Mouse (Mus musculus): ENCODE results near the gene Aff2. TPM values are rescaled to one million over a fixed set of nuclear protein-coding genes. Genes with fewer than 3 reads are reported as not detected.

Aff2 gene
- 2.2 and 2.5 TPM in 2 replicates for polyA plus RNA-seq (2015; fragmentation: Nextera tagmentation; extraction: Ambion mirVana)

- Histone ChIP-seq H3K36me3 (ENCODE audit: control insufficient read depth, insufficient read depth, low read length) (no peaks in the 10 kb centered on the region), H3K4me3 (ENCODE audit: low read length) (peak within 1 kb of the TSS; percentile 60), H3K27ac (ENCODE audit: low read length) (no peak within 1 kb of the TSS), H3K4me1 (ENCODE audit: control insufficient read depth, insufficient read depth, low read length) (peaks cover 4% of the 10 kb centered on the region; the same call in 1 of the 2 replicates), H3K27me3 (replicated peaks; ENCODE audit: control insufficient read depth, insufficient read depth, low read length) (peaks cover 21% of the 10 kb centered on the region), H3K9me3 (ENCODE audit: control insufficient read depth, low read length) (no peaks in the 10 kb centered on the region), H3K4me2 (ENCODE audit: low read depth, low read length) (peak within 1 kb of the TSS; percentile 66), H3K9ac (ENCODE audit: low read depth, low read length) (peak within 1 kb of the TSS; percentile 60)
- WGBS, result 11% methylated on average over 62 of the region's 79 CpGs
- ATAC-seq, result peak; percentile 87
These were observed at the start of gene Aff2 for GRCm38 (mm10) chrX:69360238-69361054. TSS of gene Aff2 (plus strand) at chrX:69360294.

- Histone ChIP-seq H3K27me3 (replicated peaks; ENCODE audit: control insufficient read depth, insufficient read depth, low read length) (no peaks in the 10 kb centered on the region), H3K4me2 (ENCODE audit: low read depth, low read length) (no peak overlapping the region), H3K4me1 (ENCODE audit: control insufficient read depth, insufficient read depth, low read length) (no peaks in the 10 kb centered on the region), H3K36me3 (ENCODE audit: control insufficient read depth, insufficient read depth, low read length) (no peaks in the 10 kb centered on the region), H3K27ac (ENCODE audit: low read length) (no peak overlapping the region), H3K4me3 (ENCODE audit: low read length) (no peak overlapping the region), H3K9me3 (ENCODE audit: control insufficient read depth, low read length) (no peaks in the 10 kb centered on the region), H3K9ac (ENCODE audit: low read depth, low read length) (no peak overlapping the region)
- ATAC-seq, result no peak
These were observed 22.8 kb upstream of the Aff2 start for GRCm38 (mm10) chrX:69337296-69337695.

- Histone ChIP-seq H3K36me3 (ENCODE audit: control insufficient read depth, insufficient read depth, low read length) (no peaks in the 10 kb centered on the region), H3K4me3 (ENCODE audit: low read length) (no peak overlapping the region), H3K27me3 (replicated peaks; ENCODE audit: control insufficient read depth, insufficient read depth, low read length) (peaks cover 14% of the 10 kb centered on the region; the same call in 1 of the 2 replicates), H3K9me3 (ENCODE audit: control insufficient read depth, low read length) (no peaks in the 10 kb centered on the region), H3K4me1 (ENCODE audit: control insufficient read depth, insufficient read depth, low read length) (no peaks in the 10 kb centered on the region), H3K27ac (ENCODE audit: low read length) (no peak overlapping the region), H3K4me2 (ENCODE audit: low read depth, low read length) (no peak overlapping the region), H3K9ac (ENCODE audit: low read depth, low read length) (no peak overlapping the region)
- 73% methylated on average over 2 of the region's 2 CpGs for WGBS
- no peak for ATAC-seq
These were observed 4.5 kb upstream of the Aff2 start for GRCm38 (mm10) chrX:69355621-69356020.

GRCm38 (mm10) chrX:69359360-69359759 is 734 bp upstream of the Aff2 start:
- no peak for ATAC-seq
- WGBS, result 33% methylated on average over 5 of the region's 5 CpGs

GRCm38 (mm10) chrX:69359885-69360237 is 233 bp upstream of the Aff2 start:
- WGBS, result 26% methylated on average over 4 of the region's 4 CpGs

More at GRCm38 (mm10) chrX:69359360-69359759, 734 bp upstream of the Aff2 start:
- H3K9ac ChIP-seq (ENCODE audit: low read depth, low read length), result no peak overlapping the region
- peaks cover 21% of the 10 kb centered on the region for H3K27me3 ChIP-seq (replicated peaks; ENCODE audit: control insufficient read depth, insufficient read depth, low read length)
- H3K27ac ChIP-seq (ENCODE audit: low read length), result no peak overlapping the region
- H3K9me3 ChIP-seq (ENCODE audit: control insufficient read depth, low read length), result no peaks in the 10 kb centered on the region
- H3K4me2 ChIP-seq (ENCODE audit: low read depth, low read length), result no peak overlapping the region
- no peaks in the 10 kb centered on the region for H3K36me3 ChIP-seq (ENCODE audit: control insufficient read depth, insufficient read depth, low read length)
- peaks cover 3% of the 10 kb centered on the region; the same call in 1 of the 2 replicates for H3K4me1 ChIP-seq (ENCODE audit: control insufficient read depth, insufficient read depth, low read length)
- no peak overlapping the region for H3K4me3 ChIP-seq (ENCODE audit: low read length)

GRCm38 (mm10) chrX:69361055-69361558 is 1.0 kb downstream of the Aff2 start:
- 10% methylated on average over 10 of the region's 10 CpGs for WGBS
- Histone ChIP-seq H3K4me3 (ENCODE audit: low read length) (peak overlapping the region; percentile 60), H3K9me3 (ENCODE audit: control insufficient read depth, low read length) (no peaks in the 10 kb centered on the region), H3K4me1 (ENCODE audit: control insufficient read depth, insufficient read depth, low read length) (peaks cover 4% of the 10 kb centered on the region; the same call in 1 of the 2 replicates), H3K27ac (ENCODE audit: low read length) (no peak overlapping the region), H3K27me3 (replicated peaks; ENCODE audit: control insufficient read depth, insufficient read depth, low read length) (peaks cover 21% of the 10 kb centered on the region), H3K36me3 (ENCODE audit: control insufficient read depth, insufficient read depth, low read length) (no peaks in the 10 kb centered on the region), H3K9ac (ENCODE audit: low read depth, low read length) (peak overlapping the region; percentile 60; the same call in 1 of the 2 replicates), H3K4me2 (ENCODE audit: low read depth, low read length) (peak overlapping the region; percentile 66)
- ATAC-seq, result no peak

More at GRCm38 (mm10) chrX:69359885-69360237, 233 bp upstream of the Aff2 start:
- Histone ChIP-seq H3K27ac (ENCODE audit: low read length) (no peak overlapping the region), H3K4me1 (ENCODE audit: control insufficient read depth, insufficient read depth, low read length) (peaks cover 4% of the 10 kb centered on the region; the same call in 1 of the 2 replicates), H3K9me3 (ENCODE audit: control insufficient read depth, low read length) (no peaks in the 10 kb centered on the region), H3K36me3 (ENCODE audit: control insufficient read depth, insufficient read depth, low read length) (no peaks in the 10 kb centered on the region), H3K9ac (ENCODE audit: low read depth, low read length) (peak overlapping the region; percentile 60; the same call in 1 of the 2 replicates), H3K4me3 (ENCODE audit: low read length) (peak overlapping the region; percentile 60), H3K27me3 (replicated peaks; ENCODE audit: control insufficient read depth, insufficient read depth, low read length) (peaks cover 21% of the 10 kb centered on the region), H3K4me2 (ENCODE audit: low read depth, low read length) (peak overlapping the region; percentile 66)
- ATAC-seq, result peak; percentile 51

- H3K9me3 ChIP-seq (ENCODE audit: control insufficient read depth, low read length), result no peaks in the 10 kb centered on the region
- no peak overlapping the region for H3K27ac ChIP-seq (ENCODE audit: low read length)
- H3K4me2 ChIP-seq (ENCODE audit: low read depth, low read length), result no peak overlapping the region
- peak; percentile 32; the same call in 1 of the 2 replicates for ATAC-seq
- H3K4me3 ChIP-seq (ENCODE audit: low read length), result no peak overlapping the region
- H3K9ac ChIP-seq (ENCODE audit: low read depth, low read length), result no peak overlapping the region
- peaks cover 4% of the 10 kb centered on the region; the same call in 1 of the 2 replicates for H3K4me1 ChIP-seq (ENCODE audit: control insufficient read depth, insufficient read depth, low read length)
- WGBS, result 15% methylated on average over 2 of the region's 2 CpGs
- H3K36me3 ChIP-seq (ENCODE audit: control insufficient read depth, insufficient read depth, low read length), result no peaks in the 10 kb centered on the region
- H3K27me3 ChIP-seq (replicated peaks; ENCODE audit: control insufficient read depth, insufficient read depth, low read length), result peaks cover 18% of the 10 kb centered on the region
These were observed 4.1 kb downstream of the Aff2 start for GRCm38 (mm10) chrX:69364198-69364597.

- H3K9me3 ChIP-seq (ENCODE audit: control insufficient read depth, low read length), result no peaks in the 10 kb centered on the region
- WGBS, result 59% methylated on average over 2 of the region's 2 CpGs
- no peak overlapping the region for H3K4me3 ChIP-seq (ENCODE audit: low read length)
- H3K4me1 ChIP-seq (ENCODE audit: control insufficient read depth, insufficient read depth, low read length), result no peaks in the 10 kb centered on the region
- no peaks in the 10 kb centered on the region for H3K36me3 ChIP-seq (ENCODE audit: control insufficient read depth, insufficient read depth, low read length)
- no peak overlapping the region for H3K27ac ChIP-seq (ENCODE audit: low read length)
- no peak overlapping the region for H3K9ac ChIP-seq (ENCODE audit: low read depth, low read length)
- no peak overlapping the region for H3K4me2 ChIP-seq (ENCODE audit: low read depth, low read length)
- H3K27me3 ChIP-seq (replicated peaks; ENCODE audit: control insufficient read depth, insufficient read depth, low read length), result no peaks in the 10 kb centered on the region
- no peak for ATAC-seq
These were observed 13.2 kb downstream of the Aff2 start for GRCm38 (mm10) chrX:69373341-69373740.

GRCm38 (mm10) chrX:69389738-69390137 is 29.6 kb downstream of the Aff2 start:
- H3K36me3 ChIP-seq (ENCODE audit: control insufficient read depth, insufficient read depth, low read length), result no peaks in the 10 kb centered on the region
- H3K4me3 ChIP-seq (ENCODE audit: low read length), result no peak overlapping the region
- ATAC-seq, result 0 out of 2 replicates have a peak, but pooled peaks have one; percentile 48
- H3K4me2 ChIP-seq (ENCODE audit: low read depth, low read length), result no peak overlapping the region
- no peaks in the 10 kb centered on the region for H3K9me3 ChIP-seq (ENCODE audit: control insufficient read depth, low read length)
- H3K4me1 ChIP-seq (ENCODE audit: control insufficient read depth, insufficient read depth, low read length), result no peaks in the 10 kb centered on the region
- no peak overlapping the region for H3K9ac ChIP-seq (ENCODE audit: low read depth, low read length)
- H3K27me3 ChIP-seq (replicated peaks; ENCODE audit: control insufficient read depth, insufficient read depth, low read length), result no peaks in the 10 kb centered on the region
- WGBS, result 30% methylated on average over 1 of the region's 1 CpGs
- H3K27ac ChIP-seq (ENCODE audit: low read length), result no peak overlapping the region

Data from intestine, embryonic 16.5 days (tissue).